Mouse (Mus musculus): Measurements from ENCODE around the gene Celf6. TPM values are rescaled to one million over a fixed set of nuclear protein-coding genes. Genes with fewer than 3 reads are reported as not detected.

Gene Celf6
- total RNA-seq, 2 experiments from 2014 or later, result not detected

- intact Hi-C loops (cut with DNase I), result no loop called here
- no peak for DNase-seq (ENCODE audit: low spot score)
Observed at GRCm38 (mm10) chr9:59578505-59578867, 769 bp downstream of the Celf6 start.

- peak; percentile 27 for DNase-seq (ENCODE audit: low spot score)
- intact Hi-C loops (cut with DNase I), result loop anchor here (1.0 kb wide), 1 partner anchor 18 kb away; no protein-coding TSS in a partner anchor
Observed at GRCm38 (mm10) chr9:59584871-59585308, 7.2 kb downstream of the Celf6 start.

- DNase-seq (ENCODE audit: low spot score), result no peak
- intact Hi-C loops (cut with DNase I), result no loop called here
Observed at GRCm38 (mm10) chr9:59588252-59588651, 10.5 kb downstream of the Celf6 start.

GRCm38 (mm10) chr9:59588710-59589671 is 11.3 kb downstream of the Celf6 start:
- intact Hi-C loops (cut with DNase I), result no loop called here
- no peak for DNase-seq (ENCODE audit: low spot score)

- intact Hi-C loops (cut with DNase I), result no loop called here
- no peak for DNase-seq (ENCODE audit: low spot score)
Observed at GRCm38 (mm10) chr9:59589703-59590439, 12.2 kb downstream of the Celf6 start.

GRCm38 (mm10) chr9:59601661-59602060 is 23.9 kb downstream of the Celf6 start:
- no peak for DNase-seq (ENCODE audit: low spot score)
- intact Hi-C loops (cut with DNase I), result no loop called here

- intact Hi-C loops (cut with DNase I), result no loop called here
Observed at GRCm38 (mm10) chr9:59605967-59606366, 28.2 kb downstream of the Celf6 start.

GRCm38 (mm10) chr9:59610950-59611349 is 33.2 kb downstream of the Celf6 start:
- no peak for DNase-seq (ENCODE audit: low spot score)
- intact Hi-C loops (cut with DNase I), result no loop called here

More at GRCm38 (mm10) chr9:59605967-59606366, 28.2 kb downstream of the Celf6 start:
- no peak for DNase-seq (ENCODE audit: low spot score)

GRCm38 (mm10) chr9:59615797-59616196 is 38.1 kb downstream of the Celf6 start:
- intact Hi-C loops (cut with DNase I), result loop anchor here (2.0 to 5.0 kb wide), 2 partner anchors 42 to 63 kb away; partner anchors contain the start of gene Pkm
- DNase-seq (ENCODE audit: low spot score), result no peak

GRCm38 (mm10) chr9:59616622-59617306 is 39.0 kb downstream of the Celf6 start, which contains the start of gene Parp6:
Gene Parp6, plus strand, starts transcription at chr9:59617284.
- DNase-seq (ENCODE audit: low spot score), result peak; percentile 100
- intact Hi-C loops (cut with DNase I), result loop anchor here (2.0 to 5.0 kb wide), 2 partner anchors 41 to 62 kb away; partner anchors contain the start of gene Pkm

- DNase-seq (ENCODE audit: low spot score), result no peak
- intact Hi-C loops (cut with DNase I), result loop anchor here (2.0 to 5.0 kb wide), 2 partner anchors 40 to 61 kb away; partner anchors contain the start of gene Pkm
Observed at GRCm38 (mm10) chr9:59617307-59617973, 39.7 kb downstream of the Celf6 start.

GRCm38 (mm10) chr9:59638372-59638771 is 60.7 kb downstream of the Celf6 start:
- intact Hi-C loops (cut with DNase I), result no loop called here
- DNase-seq (ENCODE audit: low spot score), result no peak

GRCm38 (mm10) chr9:59639936-59640335 is 62.2 kb downstream of the Celf6 start:
- intact Hi-C loops (cut with DNase I), result loop anchor here (5.0 kb wide), 1 partner anchor 37 kb away; no protein-coding TSS in a partner anchor

GRCm38 (mm10) chr9:59641320-59641719 is 63.6 kb downstream of the Celf6 start:
- intact Hi-C loops (cut with DNase I), result loop anchor here (5.0 kb wide), 1 partner anchor 36 kb away; no protein-coding TSS in a partner anchor
- no peak for DNase-seq (ENCODE audit: low spot score)

More at GRCm38 (mm10) chr9:59639936-59640335, 62.2 kb downstream of the Celf6 start:
- no peak for DNase-seq (ENCODE audit: low spot score)

GRCm38 (mm10) chr9:59649911-59650310 is 72.2 kb downstream of the Celf6 start:
- no peak for DNase-seq (ENCODE audit: low spot score)
- intact Hi-C loops (cut with DNase I), result no loop called here

GRCm38 (mm10) chr9:59653371-59653770 is 75.7 kb downstream of the Celf6 start:
- intact Hi-C loops (cut with DNase I), result no loop called here
- DNase-seq (ENCODE audit: low spot score), result no peak

- no peak for DNase-seq (ENCODE audit: low spot score)
- intact Hi-C loops (cut with DNase I), result no loop called here
Observed at GRCm38 (mm10) chr9:59654450-59654983, 76.8 kb downstream of the Celf6 start.

GRCm38 (mm10) chr9:59655958-59656634 is 78.4 kb downstream of the Celf6 start, which contains the start of gene Pkm:
Gene Pkm, plus strand, starts transcription at chr9:59656368.
- intact Hi-C loops (cut with DNase I), result loop anchor here (2.0 to 5.0 kb wide), 4 partner anchors 15 to 96 kb away; partner anchors contain the start of genes Myo9a, Parp6 and Senp8
- DNase-seq (ENCODE audit: low spot score), result peak; percentile 94
